Mouse (Mus musculus): ENCODE measurements around the gene Ipp.

Ipp gene

GRCm38 (mm10) chr4:116507425-116508218, at the start of gene Ipp:
TSS of gene Ipp (plus strand) at chr4:116507549.
- peak; percentile 98 for DNase-seq (ENCODE audit: low read depth, low spot score)

- no peak for DNase-seq (ENCODE audit: low read depth, low spot score)
These were observed 45.4 kb upstream of the Ipp start for GRCm38 (mm10) chr4:116461943-116462342.

DNA sequence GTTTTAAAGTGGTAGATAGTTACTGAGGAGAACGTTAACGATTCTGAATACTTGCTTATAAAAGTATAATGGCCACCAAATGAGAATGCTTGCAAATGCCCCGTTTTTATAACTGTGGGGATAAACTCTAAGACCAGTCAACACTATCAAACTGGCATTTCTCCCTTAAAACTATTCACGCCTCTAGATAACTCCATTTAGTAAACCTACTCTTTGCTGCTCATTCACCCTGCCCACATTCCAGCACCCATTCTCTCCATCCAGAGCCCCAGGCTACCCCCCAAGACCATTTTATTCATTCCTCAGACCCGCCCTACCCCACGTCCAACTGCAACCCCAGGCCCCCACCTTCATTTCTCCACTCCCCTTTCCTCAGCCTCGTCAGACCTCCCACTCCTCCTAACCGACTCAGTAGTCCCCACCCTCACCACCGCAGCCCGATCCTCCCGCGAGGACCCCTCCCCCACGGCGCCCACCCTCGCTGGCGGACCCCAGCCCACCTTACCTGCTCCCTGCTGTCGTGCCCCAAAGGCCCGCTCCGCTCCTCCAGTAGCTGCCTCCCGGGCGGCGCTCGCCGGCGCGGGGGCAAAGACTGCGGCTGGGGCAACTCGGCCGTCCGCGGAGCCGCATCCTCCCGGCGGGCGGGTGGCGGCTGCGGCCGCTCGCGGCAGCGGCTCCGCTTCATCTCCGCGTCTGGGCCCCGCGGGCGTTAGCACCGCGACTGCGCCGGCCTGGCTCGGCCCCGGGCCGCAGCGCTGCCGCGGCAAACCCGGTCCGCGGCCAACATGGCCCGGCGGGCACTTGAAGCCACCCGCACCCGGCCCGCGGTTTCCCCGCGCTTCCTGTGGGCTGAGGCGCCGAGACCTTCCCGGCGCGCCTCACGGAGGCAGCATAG, 43.9 kb upstream of the Ipp start:
- DNase-seq (ENCODE audit: low read depth, low spot score) = no peak

GRCm38 (mm10) chr4:116464126-116464981, 43.0 kb upstream of the Ipp start, which contains the start of gene Mast2:
TSS of gene Mast2 (minus strand) at chr4:116464183.
- peak; percentile 91 for DNase-seq (ENCODE audit: low read depth, low spot score)

DNA sequence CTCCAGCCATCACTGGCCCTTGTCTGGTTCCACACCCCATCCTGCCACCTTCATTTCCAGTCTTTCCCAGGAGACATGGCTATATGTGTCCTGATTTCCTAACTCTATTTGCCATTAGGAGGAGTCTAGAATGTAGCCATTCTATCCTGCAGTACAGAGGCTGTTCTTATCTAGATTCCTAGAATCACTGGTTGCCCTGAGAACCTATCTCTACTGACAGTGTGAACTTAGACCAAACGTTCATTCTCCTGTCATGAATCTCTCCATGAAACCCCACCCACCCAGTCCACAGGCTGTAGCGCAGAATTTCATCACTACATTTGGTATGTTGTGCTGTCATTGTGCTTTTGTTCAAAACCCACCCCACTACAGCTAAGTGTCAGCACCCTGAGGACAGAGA, 26.0 kb upstream of the Ipp start:
- no peak for DNase-seq (ENCODE audit: low read depth, low spot score)

- no peak for DNase-seq (ENCODE audit: low read depth, low spot score)
These were observed 23.9 kb upstream of the Ipp start for GRCm38 (mm10) chr4:116483476-116483875.

DNA sequence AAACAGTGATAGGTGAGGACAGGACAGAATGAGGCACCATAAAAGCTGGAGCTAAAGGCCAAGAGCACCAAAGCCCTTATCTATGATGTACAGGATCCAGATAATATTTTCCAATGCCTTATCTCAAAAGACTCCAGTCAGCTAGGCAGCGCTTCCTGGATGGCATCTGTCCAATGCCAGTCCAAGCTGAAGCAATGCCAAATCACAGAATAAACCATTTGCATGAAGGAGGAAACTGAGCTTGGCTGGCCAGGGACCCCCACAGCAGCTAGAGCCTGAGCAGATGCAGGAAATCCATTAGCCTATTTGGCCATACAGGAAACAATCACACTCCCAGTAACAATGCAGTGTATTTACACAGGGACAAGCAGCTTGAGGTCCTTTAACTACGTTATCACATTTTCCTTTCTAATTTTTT, 16.2 kb upstream of the Ipp start:
- DNase-seq (ENCODE audit: low read depth, low spot score) = no peak

GRCm38 (mm10) chr4:116491886-116492285, 15.5 kb upstream of the Ipp start:
- no peak for DNase-seq (ENCODE audit: low read depth, low spot score)

GRCm38 (mm10) chr4:116492460-116492859, 14.9 kb upstream of the Ipp start:
- DNase-seq (ENCODE audit: low read depth, low spot score) = no peak

GRCm38 (mm10) chr4:116493646-116494045, 13.7 kb upstream of the Ipp start:
- no peak for DNase-seq (ENCODE audit: low read depth, low spot score)

- no peak for DNase-seq (ENCODE audit: low read depth, low spot score)
These were observed 7.4 kb upstream of the Ipp start for GRCm38 (mm10) chr4:116499978-116500377.

- DNase-seq (ENCODE audit: low read depth, low spot score) = no peak
These were observed 394 bp upstream of the Ipp start for GRCm38 (mm10) chr4:116506886-116507424.

GRCm38 (mm10) chr4:116531109-116531508, 23.8 kb downstream of the Ipp start:
- peak; percentile 27 for DNase-seq (ENCODE audit: low read depth, low spot score)

DNA sequence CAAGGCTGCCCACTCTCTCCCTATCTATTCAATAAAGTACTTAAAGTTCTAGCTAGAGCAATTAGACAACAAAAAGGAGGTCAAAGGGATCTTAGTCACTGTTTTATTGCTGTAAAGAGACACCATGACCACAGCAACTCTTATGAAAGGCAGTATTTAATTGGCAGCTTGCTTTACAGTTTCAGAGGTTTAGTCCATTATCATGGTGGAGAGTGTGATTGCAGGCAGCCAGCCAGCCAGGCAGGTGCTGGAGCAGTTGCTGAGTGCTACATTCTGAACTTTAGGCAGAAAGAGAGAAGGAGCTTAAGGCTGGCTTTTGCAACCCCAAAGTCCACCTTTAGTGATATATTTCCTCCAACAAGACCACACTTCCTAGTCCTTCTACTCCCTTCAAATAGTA, 29.0 kb downstream of the Ipp start:
- no peak for DNase-seq (ENCODE audit: low read depth, low spot score)

- DNase-seq (ENCODE audit: low read depth, low spot score) = no peak
These were observed 30.4 kb downstream of the Ipp start for GRCm38 (mm10) chr4:116537737-116538136.

GRCm38 (mm10) chr4:116550432-116550831, 43.1 kb downstream of the Ipp start:
- no peak for DNase-seq (ENCODE audit: low read depth, low spot score)

DNA sequence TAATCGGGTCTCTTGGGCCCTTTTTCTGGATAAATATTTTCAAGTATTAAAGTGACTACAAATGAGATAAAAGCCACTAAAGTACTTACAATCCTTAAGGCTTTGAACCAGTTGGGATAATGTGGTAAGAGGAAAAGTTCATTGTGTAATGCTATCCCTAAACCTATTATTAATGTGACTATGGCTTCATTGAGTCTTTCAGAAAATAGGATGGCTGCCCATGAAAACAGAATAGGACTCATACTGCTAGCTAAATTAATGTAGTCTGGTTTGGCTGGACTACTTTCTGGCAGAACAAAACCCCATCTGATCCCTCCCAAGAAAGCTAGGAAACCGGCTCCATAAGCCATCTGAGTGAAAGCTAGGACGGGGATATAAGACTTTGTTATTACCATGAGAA, 45.7 kb downstream of the Ipp start:
- DNase-seq (ENCODE audit: low read depth, low spot score) = no peak

DNA sequence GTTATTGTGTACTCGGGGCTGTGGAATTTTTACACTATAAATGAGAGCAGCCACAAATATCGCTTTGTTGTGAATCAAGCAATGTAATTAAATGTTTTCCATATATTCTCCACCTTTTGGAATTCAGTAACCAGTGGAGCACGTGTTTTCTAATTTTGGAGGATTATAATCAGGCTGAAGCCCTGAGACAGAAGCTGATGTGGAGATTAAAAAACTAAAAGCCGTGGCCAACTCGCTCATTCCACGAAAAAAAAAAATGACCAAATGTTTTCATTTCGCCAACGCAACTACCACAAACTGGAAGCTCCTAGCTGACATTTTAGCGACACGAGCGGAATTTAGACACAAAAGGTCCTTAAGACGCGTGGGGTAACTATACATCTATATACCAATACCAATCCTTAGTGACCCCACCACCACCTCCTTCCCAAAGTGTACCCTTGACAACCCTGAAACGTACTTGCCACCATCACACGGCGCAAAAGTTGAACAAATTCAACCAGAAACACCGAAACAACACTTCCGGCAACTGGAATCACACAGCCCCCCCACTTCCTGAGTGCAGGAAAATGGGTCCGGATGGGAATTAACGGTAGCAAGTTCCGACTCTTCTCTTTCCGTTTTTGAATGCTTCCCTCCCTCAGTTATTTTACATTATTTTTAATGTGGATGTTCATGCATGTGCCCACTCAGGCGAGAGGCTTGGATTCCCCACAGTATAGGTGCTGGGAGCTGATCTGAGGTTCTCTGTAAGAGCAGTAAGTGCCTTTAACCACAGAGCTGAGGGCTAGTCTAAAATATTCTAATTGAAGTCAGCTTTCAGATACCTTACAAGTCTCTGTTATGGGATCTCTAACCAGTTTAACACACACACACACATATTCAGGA, 48.3 kb downstream of the Ipp start, which contains the start of gene Tmem69:
Tmem69 (minus strand) TSS at position 524 of the 888 bp plus-strand sequence.
- peak; percentile 81 for DNase-seq (ENCODE audit: low read depth, low spot score)

- peak; percentile 97 for DNase-seq (ENCODE audit: low read depth, low spot score)
These were observed 49.4 kb downstream of the Ipp start for GRCm38 (mm10) chr4:116556561-116557305.

All from CD4-positive, CD25-positive, alpha-beta regulatory T cell, adult 2 months (primary cell).